Mouse (Mus musculus) lung, embryonic 14.5 days (tissue): Measurements from ENCODE around the gene Vps33b. TPM values are rescaled to one million over a fixed set of nuclear protein-coding genes. Genes with fewer than 3 reads are reported as not detected.
A peak's percentile ranks its signal among the peaks of the same experiment; 100 is the strongest.

Experiments
- ATAC-seq: fragments of 200-750 bp; cut with Nextera tagmentation; 2 replicates; pipeline ENCODE4 v1.8.0; 2017; ENCODE audit warnings: mild to moderate bottlenecking, moderate TSS enrichment, moderate library complexity; ENCODE audit not compliant: insufficient read depth
- DNase-seq: peaks from one replicate; pipeline ENCODE4 v3.0.0-alpha.2; 2015
- H3K27ac ChIP-seq: fragments of 300-500 bp; sonication (generic); 2 replicates; pipeline ENCODE4 v1.5.1; 2014; ENCODE audit warnings: low read depth, mild to moderate bottlenecking, moderate library complexity
- H3K27me3 ChIP-seq: fragments of 300-500 bp; sonication (generic); 2 replicates; pipeline ENCODE4 v1.6.1; 2014; ENCODE audit warnings: low read length, control low read depth; ENCODE audit not compliant: insufficient read depth
- H3K36me3 ChIP-seq: fragments of 300-500 bp; sonication (generic); 2 replicates; pipeline ENCODE4 v1.6.1; 2014; ENCODE audit warnings: control low read depth; ENCODE audit not compliant: insufficient read depth
- H3K4me1 ChIP-seq: fragments of 300-500 bp; sonication (generic); 2 replicates; pipeline ENCODE4 v1.6.1; 2014; ENCODE audit warnings: antibody characterized with exemption, control low read depth; ENCODE audit not compliant: insufficient read depth
- H3K4me2 ChIP-seq: fragments of 300-500 bp; sonication (generic); 2 replicates; pipeline ENCODE4 v1.6.1; 2014; ENCODE audit warnings: mild to moderate bottlenecking
- H3K4me3 ChIP-seq: fragments of 300-500 bp; sonication (generic); 2 replicates; pipeline ENCODE4 v1.5.1; 2014; ENCODE audit warnings: low read depth, low read length
- H3K9ac ChIP-seq: fragments of 300-500 bp; sonication (generic); 2 replicates; pipeline ENCODE4 v1.6.1; 2014
- H3K9me3 ChIP-seq: fragments of 300-500 bp; sonication (generic); 2 replicates; pipeline ENCODE4 v1.6.1; 2016; ENCODE audit warnings: low read depth, low read length, control low read depth
- CTCF ChIP-seq: IDR thresholded peaks from 2 replicates; pipeline ENCODE4 v1.5.1; 2016; ENCODE audit warnings: antibody characterized with exemption, low read depth
- WGBS: fragments of 180-500 bp; shearing (Covaris S2); extraction: QIAGEN DNeasy Blood & Tissue Kit; methylation state at CpG from one replicate; pipeline ENCODE4 v1.1.7; 2014; 5-methylcytosine and 5-hydroxymethylcytosine counted together
- polyA plus RNA-seq: library from polyadenylated mRNA; unstranded; fragments of >200 nt; fragmentation: Nextera tagmentation; extraction: Ambion mirVana; gene quantifications from 2 replicates; pipeline ENCODE4 v1.2.1, GENCODE M21; 2014

Gene Vps33b
- 11.6 and 12.1 TPM in 2 replicates for polyA plus RNA-seq

- Histone ChIP-seq H3K27me3 (no peaks in the 10 kb centered on the region), H3K4me3 (peak within 1 kb of the TSS; percentile 82), H3K27ac (peak within 1 kb of the TSS; percentile 63; the same call in 1 of the 2 replicates), H3K4me1 (peaks cover 8% of the 10 kb centered on the region; the same call in 1 of the 2 replicates), H3K4me2 (peak within 1 kb of the TSS; percentile 90), H3K9ac (peak within 1 kb of the TSS; percentile 75), H3K36me3 (peaks cover 40% of the 10 kb centered on the region), H3K9me3 (no peaks in the 10 kb centered on the region)
- DNase-seq (peak; percentile 98), ATAC-seq (peak; percentile 94)
- no peak for TF ChIP-seq CTCF
- 3% methylated on average over 21 of the region's 21 CpGs for WGBS
Observed at GRCm38 (mm10) chr7:80268897-80269750, at the start of gene Vps33b. TSS of gene Vps33b (plus strand) at chr7:80269649.

DNA sequence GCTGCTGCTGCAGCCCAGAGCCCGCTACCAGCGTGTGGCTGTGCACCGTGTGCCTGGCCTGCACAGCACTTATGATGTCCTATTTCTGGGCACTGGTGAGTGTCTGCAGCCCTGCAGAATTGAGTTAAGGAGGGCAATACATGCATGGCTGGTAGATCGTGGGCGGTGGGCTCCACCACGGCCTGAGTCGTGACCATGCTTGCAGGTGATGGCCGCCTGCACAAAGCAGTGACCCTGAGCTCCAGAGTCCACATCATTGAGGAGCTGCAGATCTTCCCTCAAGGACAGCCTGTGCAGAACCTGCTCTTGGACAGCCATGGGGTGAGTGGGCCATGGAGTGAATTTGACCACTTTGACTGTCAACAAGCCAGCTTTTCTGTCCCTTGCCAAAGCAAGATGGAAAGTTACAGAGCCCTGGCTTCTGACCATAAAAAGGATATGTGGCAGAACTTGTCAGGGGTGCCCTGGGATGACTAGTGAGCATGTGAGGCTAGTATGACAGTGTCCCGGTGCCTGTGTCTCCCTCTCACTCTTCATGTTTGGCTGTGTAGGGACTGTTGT lies 49.1 kb upstream of the Vps33b start:
- Histone ChIP-seq H3K27me3 (no peaks in the 10 kb centered on the region), H3K27ac (no peak overlapping the region), H3K9ac (no peak overlapping the region), H3K4me3 (no peak overlapping the region), H3K36me3 (peaks cover 74% of the 10 kb centered on the region), H3K4me2 (no peak overlapping the region), H3K4me1 (no peaks in the 10 kb centered on the region), H3K9me3 (no peaks in the 10 kb centered on the region)
- ATAC-seq (no peak), DNase-seq (no peak)
- TF ChIP-seq CTCF, result no peak
- WGBS, result 94% methylated on average over 9 of the region's 9 CpGs

GRCm38 (mm10) chr7:80221179-80221750 lies 48.2 kb upstream of the Vps33b start:
- Histone ChIP-seq H3K27me3 (no peaks in the 10 kb centered on the region), H3K36me3 (peaks cover 73% of the 10 kb centered on the region), H3K27ac (no peak overlapping the region), H3K4me1 (no peaks in the 10 kb centered on the region), H3K4me3 (no peak overlapping the region), H3K9ac (no peak overlapping the region), H3K9me3 (no peaks in the 10 kb centered on the region), H3K4me2 (no peak overlapping the region)
- TF ChIP-seq CTCF, result no peak
- no peak for ATAC-seq
- DNase-seq, result no peak
- WGBS, result 92% methylated on average over 4 of the region's 4 CpGs

DNA sequence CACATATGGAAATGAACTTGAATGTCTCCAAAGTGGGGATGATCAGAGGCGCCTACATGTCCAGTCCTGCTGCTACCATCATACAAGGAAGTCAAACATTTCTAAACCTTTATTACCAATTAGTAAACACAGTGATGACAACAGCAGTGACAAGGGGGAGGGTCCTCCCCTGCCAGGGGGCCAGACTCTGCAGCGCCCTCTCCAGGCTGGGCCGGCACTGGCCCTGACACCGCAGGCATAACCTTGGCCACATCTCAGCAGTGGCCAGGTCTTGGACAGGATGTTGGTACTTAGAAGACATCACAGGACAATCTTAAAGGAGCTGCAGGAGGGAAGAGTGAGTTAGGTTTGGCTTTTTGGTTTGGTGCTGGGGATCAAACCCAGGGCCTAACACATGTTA lies 42.4 kb upstream of the Vps33b start:
- DNase-seq (no peak), ATAC-seq (no peak)
- Histone ChIP-seq H3K27ac (no peak overlapping the region), H3K9ac (no peak overlapping the region), H3K4me1 (0 out of 2 replicates have a peak, but pooled peaks cover 3% of the 10 kb centered on the region), H3K4me2 (no peak overlapping the region), H3K9me3 (no peaks in the 10 kb centered on the region), H3K36me3 (peaks cover 43% of the 10 kb centered on the region), H3K27me3 (no peaks in the 10 kb centered on the region), H3K4me3 (no peak overlapping the region)
- 94% methylated on average over 4 of the region's 4 CpGs for WGBS
- no peak for TF ChIP-seq CTCF

- H3K4me1 ChIP-seq, result 0 out of 2 replicates have a peak, but pooled peaks cover 3% of the 10 kb centered on the region
- TF ChIP-seq CTCF, result no peak
- ATAC-seq (no peak), DNase-seq (no peak)
- no peak overlapping the region for H3K27ac ChIP-seq
- H3K4me2 ChIP-seq, result no peak overlapping the region
- no peak overlapping the region for H3K9ac ChIP-seq
- no peaks in the 10 kb centered on the region for H3K27me3 ChIP-seq
- 68% methylated on average over 6 of the region's 6 CpGs for WGBS
- peaks cover 23% of the 10 kb centered on the region for H3K36me3 ChIP-seq
- H3K9me3 ChIP-seq, result no peaks in the 10 kb centered on the region
- H3K4me3 ChIP-seq, result no peak overlapping the region
Observed at GRCm38 (mm10) chr7:80230196-80230595, 39.3 kb upstream of the Vps33b start.

- Histone ChIP-seq H3K4me3 (peak overlapping the region; percentile 66), H3K9ac (peak overlapping the region; percentile 56), H3K4me2 (peak overlapping the region; percentile 97), H3K27ac (peak overlapping the region; percentile 67), H3K4me1 (0 out of 2 replicates have a peak, but pooled peaks cover 3% of the 10 kb centered on the region), H3K27me3 (no peaks in the 10 kb centered on the region), H3K36me3 (peaks cover 13% of the 10 kb centered on the region), H3K9me3 (no peaks in the 10 kb centered on the region)
- DNase-seq, result peak; percentile 37
- no peak for TF ChIP-seq CTCF
- ATAC-seq, result peak; percentile 47
- WGBS, result 1% methylated on average over 29 of the region's 29 CpGs
Observed at GRCm38 (mm10) chr7:80231971-80232488, 37.4 kb upstream of the Vps33b start.
